ENCODE assay signal across 12 mouse cellular contexts in the genomic region with DNA sequence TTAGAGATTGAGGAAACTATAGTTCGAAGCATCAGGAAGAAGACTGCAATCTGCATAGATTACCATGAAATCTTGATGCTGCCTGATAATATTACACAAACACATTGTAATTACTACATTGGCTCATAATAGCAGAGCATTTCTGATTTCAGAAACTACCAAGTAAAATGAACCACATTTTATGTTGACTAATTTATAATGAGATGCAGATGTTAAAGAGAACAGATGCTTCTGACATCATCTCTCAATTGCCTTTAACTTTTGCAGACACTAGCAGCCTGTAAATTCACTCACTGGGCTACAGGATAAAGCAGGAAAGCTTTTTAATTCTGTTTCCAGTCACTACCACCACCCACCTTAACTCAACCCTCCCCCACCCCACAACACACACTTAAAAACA.
"Had no signal": no experiment of that assay in that cellular context is flagged by ENCODE, and none has a peak within 500 bp of the region (broad histone marks: within the 10 kb centered on the region; RNA-seq: fewer than 3 reads in every experiment).

No protein-coding gene starts in this region.

- H3K27me3 ChIP-seq: kidney, embryonic 15.5 days; liver, embryonic 15.5 days; neural tube, embryonic 12.5 days had no signal

- H3K4me3 ChIP-seq: kidney, embryonic 15.5 days; limb, embryonic 10.5 days; liver, embryonic 15.5 days; neural tube, embryonic 12.5 days had no signal

- H3K27ac ChIP-seq: kidney, embryonic 15.5 days; limb, embryonic 10.5 days; liver, embryonic 15.5 days; neural tube, embryonic 12.5 days; stomach, postnatal 0 days had no signal

- H3K4me1 ChIP-seq: kidney, embryonic 15.5 days; liver, embryonic 15.5 days; neural tube, embryonic 12.5 days had no signal

- H3K9me3 ChIP-seq: kidney, embryonic 15.5 days; limb, embryonic 10.5 days; liver, embryonic 15.5 days; neural tube, embryonic 12.5 days had no signal

- DNase-seq: kidney, postnatal 14 days; lung, adult 2 months; lung, postnatal 36 days; midbrain, embryonic 14.5 days; right cerebral cortex, postnatal 14 days; thymus, postnatal 4 days had no signal

- H3K4me2 ChIP-seq: kidney, embryonic 15.5 days; liver, embryonic 11.5 days; liver, embryonic 15.5 days; neural tube, embryonic 12.5 days had no signal

- H3K36me3 ChIP-seq: liver, embryonic 15.5 days; neural tube, embryonic 12.5 days had no signal

- H3K9ac ChIP-seq: kidney, embryonic 15.5 days; liver, embryonic 15.5 days; neural tube, embryonic 12.5 days had no signal
